Mouse (Mus musculus) thymus, adult 2 months (tissue): ENCODE measurements around the gene Clmn.

ENCODE experiments used
- CTCF ChIP-seq: fragments of 200-500 bp; IDR thresholded peaks from 2 replicates; pipeline ENCODE4 v1.5.1; 2012; ENCODE audit warnings: mild to moderate bottlenecking, control low read depth, low read length, moderate library complexity, borderline replicate concordance; ENCODE audit not compliant: control insufficient read depth, poor library complexity, insufficient read depth; ENCODE audit errors: extremely low read depth
- POLR2A ChIP-seq: fragments of 200-500 bp; IDR thresholded peaks from 2 replicates; pipeline ENCODE4 v1.6.1; 2012; ENCODE audit warnings: mild to moderate bottlenecking, low read length, control low read depth, moderate library complexity; ENCODE audit not compliant: control insufficient read depth, poor library complexity, insufficient read depth; ENCODE audit errors: extremely low read depth

DNA sequence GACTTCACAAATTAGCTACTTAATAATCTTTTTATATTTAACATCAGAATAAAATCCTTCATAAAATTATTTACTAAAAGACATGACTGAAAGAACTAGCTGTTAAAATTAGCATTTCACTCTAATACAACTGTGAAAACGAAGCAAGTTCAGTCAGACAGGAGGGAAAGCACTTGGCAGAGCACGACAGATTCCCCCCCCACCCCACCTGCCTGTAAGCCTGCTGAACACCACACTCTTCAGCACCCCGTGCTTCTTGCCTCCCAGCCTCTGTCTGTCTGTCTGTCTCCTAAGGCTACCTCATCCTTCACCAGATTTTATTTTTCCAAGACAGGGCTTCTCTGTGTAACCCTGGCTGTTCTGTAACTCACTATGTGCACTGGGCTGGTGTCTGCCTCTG is 125.9 kb downstream of the Clmn start:
- TF ChIP-seq CTCF (no peak), POLR2A (no peak)
